Mouse (Mus musculus): ENCODE data around the gene Snorc. TPM values are rescaled to one million over a fixed set of nuclear protein-coding genes. Genes with fewer than 3 reads are reported as not detected.
"Not testable (repeated sequence)": the region's sequence is repeated elsewhere in the genome, so short reads cannot be mapped to it uniquely, and the experiment has no call there.

Snorc gene
- not detected in 2 replicates for total RNA-seq (2014; rRNA removed)
- polyA plus RNA-seq (2015; fragmentation: Nextera tagmentation; extraction: Ambion mirVana): 1.5 and 2.0 TPM in 2 replicates

- H3K9me3 ChIP-seq (ENCODE audit: low read length); H3K27me3 ChIP-seq (ENCODE audit: insufficient read depth, low read length); H3K9ac ChIP-seq (replicated peaks; ENCODE audit: low read length); DNase-seq (ENCODE audit: low spot score); H3K4me2 ChIP-seq (ENCODE audit: low read depth, low read length); ATAC-seq; H3K4me3 ChIP-seq (ENCODE audit: low read length); H3K4me1 ChIP-seq (ENCODE audit: insufficient read depth, low read length); H3K36me3 ChIP-seq (ENCODE audit: insufficient read depth, low read length); H3K27ac ChIP-seq: not testable (repeated sequence)
- WGBS: 44% methylated on average over 8 of the region's 10 CpGs
These were observed at the start of gene Snorc for GRCm38 (mm10) chr1:87469971-87470370. Snorc (plus strand) TSS chr1:87470271.

GRCm38 (mm10) chr1:87435125-87435524 is 34.9 kb upstream of the Snorc start:
- H3K36me3 ChIP-seq (ENCODE audit: insufficient read depth, low read length): peaks cover 53% of the 10 kb centered on the region
- TF ChIP-seq CTCF (IDR thresholded peaks at IDR 0.05; ENCODE audit: low read depth): no peak

GRCm38 (mm10) chr1:87436583-87436982 is 33.5 kb upstream of the Snorc start:
- Histone ChIP-seq H3K27ac (no peak overlapping the region), H3K36me3 (ENCODE audit: insufficient read depth, low read length) (peaks cover 55% of the 10 kb centered on the region), H3K4me3 (ENCODE audit: low read length) (no peak overlapping the region), H3K9me3 (ENCODE audit: low read length) (no peaks in the 10 kb centered on the region), H3K4me1 (ENCODE audit: insufficient read depth, low read length) (no peaks in the 10 kb centered on the region), H3K4me2 (ENCODE audit: low read depth, low read length) (no peak overlapping the region), H3K27me3 (ENCODE audit: insufficient read depth, low read length) (no peaks in the 10 kb centered on the region), H3K9ac (replicated peaks; ENCODE audit: low read length) (no peak overlapping the region)
- ATAC-seq: no peak
- no peak for DNase-seq (ENCODE audit: low spot score)
- 72% methylated on average over 6 of the region's 6 CpGs for WGBS
- no peak for TF ChIP-seq CTCF (IDR thresholded peaks at IDR 0.05; ENCODE audit: low read depth)

More at GRCm38 (mm10) chr1:87435125-87435524, 34.9 kb upstream of the Snorc start:
- DNase-seq (ENCODE audit: low spot score) (no peak), ATAC-seq (no peak)
- Histone ChIP-seq H3K4me1 (ENCODE audit: insufficient read depth, low read length) (no peaks in the 10 kb centered on the region), H3K4me2 (ENCODE audit: low read depth, low read length) (no peak overlapping the region), H3K27ac (no peak overlapping the region), H3K9ac (replicated peaks; ENCODE audit: low read length) (no peak overlapping the region), H3K9me3 (ENCODE audit: low read length) (no peaks in the 10 kb centered on the region), H3K4me3 (ENCODE audit: low read length) (no peak overlapping the region), H3K27me3 (ENCODE audit: insufficient read depth, low read length) (no peaks in the 10 kb centered on the region)
- 94% methylated on average over 2 of the region's 2 CpGs for WGBS

GRCm38 (mm10) chr1:87447183-87448104 is 22.6 kb upstream of the Snorc start:
- Histone ChIP-seq H3K27ac (no peak overlapping the region), H3K4me3 (ENCODE audit: low read length) (no peak overlapping the region), H3K4me1 (ENCODE audit: insufficient read depth, low read length) (no peaks in the 10 kb centered on the region), H3K9me3 (ENCODE audit: low read length) (no peaks in the 10 kb centered on the region), H3K9ac (replicated peaks; ENCODE audit: low read length) (no peak overlapping the region), H3K27me3 (ENCODE audit: insufficient read depth, low read length) (no peaks in the 10 kb centered on the region), H3K36me3 (ENCODE audit: insufficient read depth, low read length) (peaks cover 53% of the 10 kb centered on the region), H3K4me2 (ENCODE audit: low read depth, low read length) (no peak overlapping the region)
- peak; percentile 85 for TF ChIP-seq CTCF (IDR thresholded peaks at IDR 0.05; ENCODE audit: low read depth)
- peak; percentile 79 for DNase-seq (ENCODE audit: low spot score)
- peak; percentile 66; the same call in 1 of the 2 replicates for ATAC-seq
- WGBS: 32% methylated on average over 5 of the region's 5 CpGs

- Histone ChIP-seq H3K9ac (replicated peaks; ENCODE audit: low read length) (no peak overlapping the region), H3K27me3 (ENCODE audit: insufficient read depth, low read length) (no peaks in the 10 kb centered on the region), H3K27ac (no peak overlapping the region), H3K4me2 (ENCODE audit: low read depth, low read length) (no peak overlapping the region), H3K4me3 (ENCODE audit: low read length) (no peak overlapping the region), H3K36me3 (ENCODE audit: insufficient read depth, low read length) (peaks cover 43% of the 10 kb centered on the region), H3K4me1 (ENCODE audit: insufficient read depth, low read length) (no peaks in the 10 kb centered on the region), H3K9me3 (ENCODE audit: low read length) (no peaks in the 10 kb centered on the region)
- no peak for DNase-seq (ENCODE audit: low spot score)
- no peak for ATAC-seq
- 85% methylated on average over 4 of the region's 4 CpGs for WGBS
- TF ChIP-seq CTCF (IDR thresholded peaks at IDR 0.05; ENCODE audit: low read depth): no peak
These were observed 20.6 kb upstream of the Snorc start for GRCm38 (mm10) chr1:87449432-87449831.

- WGBS: 100% methylated on average over 1 of the region's 1 CpGs
- H3K4me3 ChIP-seq (ENCODE audit: low read length): no peak overlapping the region
- no peaks in the 10 kb centered on the region for H3K4me1 ChIP-seq (ENCODE audit: insufficient read depth, low read length)
- no peak overlapping the region for H3K9ac ChIP-seq (replicated peaks; ENCODE audit: low read length)
- no peak overlapping the region for H3K27ac ChIP-seq
- H3K27me3 ChIP-seq (ENCODE audit: insufficient read depth, low read length): no peaks in the 10 kb centered on the region
- TF ChIP-seq CTCF (IDR thresholded peaks at IDR 0.05; ENCODE audit: low read depth): no peak
- H3K9me3 ChIP-seq (ENCODE audit: low read length): no peaks in the 10 kb centered on the region
- H3K4me2 ChIP-seq (ENCODE audit: low read depth, low read length): no peak overlapping the region
- no peaks in the 10 kb centered on the region for H3K36me3 ChIP-seq (ENCODE audit: insufficient read depth, low read length)
- ATAC-seq (no peak), DNase-seq (ENCODE audit: low spot score) (no peak)
These were observed 13.6 kb upstream of the Snorc start for GRCm38 (mm10) chr1:87456425-87456824.

GRCm38 (mm10) chr1:87458045-87458444 is 12.0 kb upstream of the Snorc start:
- H3K27ac ChIP-seq: no peak overlapping the region
- no peak overlapping the region for H3K4me2 ChIP-seq (ENCODE audit: low read depth, low read length)
- no peak overlapping the region for H3K9ac ChIP-seq (replicated peaks; ENCODE audit: low read length)
- no peaks in the 10 kb centered on the region for H3K36me3 ChIP-seq (ENCODE audit: insufficient read depth, low read length)
- no peaks in the 10 kb centered on the region for H3K9me3 ChIP-seq (ENCODE audit: low read length)
- TF ChIP-seq CTCF (IDR thresholded peaks at IDR 0.05; ENCODE audit: low read depth): no peak
- peak; percentile 68; the same call in 1 of the 2 replicates for ATAC-seq
- DNase-seq (ENCODE audit: low spot score): peak; percentile 51
- no peaks in the 10 kb centered on the region for H3K27me3 ChIP-seq (ENCODE audit: insufficient read depth, low read length)
- 62% methylated on average over 4 of the region's 4 CpGs for whole genome bisulfite sequencing
- no peak overlapping the region for H3K4me3 ChIP-seq (ENCODE audit: low read length)
- H3K4me1 ChIP-seq (ENCODE audit: insufficient read depth, low read length): no peaks in the 10 kb centered on the region

GRCm38 (mm10) chr1:87459856-87460255 is 10.2 kb upstream of the Snorc start:
- WGBS: 86% methylated on average over 5 of the region's 7 CpGs

More at GRCm38 (mm10) chr1:87459856-87460255, 10.2 kb upstream of the Snorc start:
- H3K4me1 ChIP-seq (ENCODE audit: insufficient read depth, low read length); H3K27ac ChIP-seq; H3K4me3 ChIP-seq (ENCODE audit: low read length); DNase-seq (ENCODE audit: low spot score); H3K9me3 ChIP-seq (ENCODE audit: low read length); ATAC-seq; H3K9ac ChIP-seq (replicated peaks; ENCODE audit: low read length); H3K36me3 ChIP-seq (ENCODE audit: insufficient read depth, low read length); H3K27me3 ChIP-seq (ENCODE audit: insufficient read depth, low read length); H3K4me2 ChIP-seq (ENCODE audit: low read depth, low read length): not testable (repeated sequence)

Data from hindbrain, postnatal 0 days (tissue).